Mouse (Mus musculus): ENCODE measurements around the gene Cdkn3.
"Not testable (repeated sequence)": the region's sequence is repeated elsewhere in the genome, so short reads cannot be mapped to it uniquely, and the experiment has no call there.

Cdkn3 gene

DNA sequence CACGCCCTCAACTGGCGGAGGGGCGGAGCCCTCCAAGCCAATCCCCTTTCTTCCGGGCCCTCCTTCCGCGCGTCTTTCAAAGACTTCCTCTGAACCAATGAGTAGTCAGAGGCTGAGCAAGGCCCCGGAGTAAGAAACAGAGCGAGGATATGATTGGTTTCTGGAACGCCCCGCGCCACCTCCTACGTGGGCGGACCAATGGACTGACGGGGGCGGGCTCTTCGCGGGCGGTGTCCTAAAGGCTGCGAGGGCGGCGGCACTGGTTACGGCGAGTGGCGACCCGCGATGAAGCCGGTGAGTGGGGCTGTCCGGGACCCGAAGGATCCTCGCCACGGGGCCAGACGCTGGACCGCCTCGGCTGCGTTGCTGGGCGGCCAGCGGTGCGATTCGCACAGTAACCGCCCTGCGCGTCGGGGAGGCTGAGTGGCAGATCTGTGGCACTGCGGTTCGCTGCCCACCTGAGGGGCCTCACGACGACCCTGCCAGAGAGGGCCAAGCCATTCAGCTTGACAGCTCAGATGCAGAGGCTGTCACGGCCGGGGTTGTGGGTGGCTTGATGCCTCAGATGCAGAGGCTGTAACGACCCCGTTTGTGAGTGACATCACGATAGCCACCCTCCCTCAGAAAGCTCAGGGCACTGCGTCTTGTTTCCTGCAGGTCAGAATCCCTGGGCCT lies at the start of gene Cdkn3:
Gene Cdkn3, plus strand, starts transcription at position 187 of the 675 bp plus-strand sequence.
- peak; percentile 95 to 96 for DNase-seq

- no peak for DNase-seq
Observed at GRCm38 (mm10) chr14:46718483-46718922, 41.8 kb upstream of the Cdkn3 start.

DNA sequence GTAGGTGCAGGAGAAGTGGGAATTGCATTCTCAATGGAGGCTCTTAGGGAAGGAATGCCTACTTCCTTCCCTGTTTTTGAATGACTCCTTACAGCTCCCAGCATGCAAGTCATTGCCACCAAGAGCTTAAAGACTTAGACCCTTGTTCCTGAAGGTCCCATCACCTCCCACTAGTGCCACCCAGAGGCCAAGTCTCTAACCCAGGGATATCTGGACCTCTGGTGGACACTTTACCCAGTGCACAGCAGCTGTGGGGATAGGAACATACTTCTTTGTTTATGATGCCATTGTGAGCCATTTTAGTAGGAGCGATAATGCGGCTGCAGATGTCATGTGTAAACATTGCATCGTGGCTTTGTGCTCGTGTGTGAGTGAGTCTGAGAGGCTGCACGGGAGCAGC lies 38.3 kb upstream of the Cdkn3 start:
- no peak for DNase-seq

GRCm38 (mm10) chr14:46723828-46724227 lies 36.5 kb upstream of the Cdkn3 start:
- DNase-seq, result no peak

- no peak for DNase-seq
Observed at GRCm38 (mm10) chr14:46724941-46725340, 35.4 kb upstream of the Cdkn3 start.

- peak; percentile 59 to 62 for DNase-seq
Observed at GRCm38 (mm10) chr14:46725743-46726142, 34.6 kb upstream of the Cdkn3 start.

DNA sequence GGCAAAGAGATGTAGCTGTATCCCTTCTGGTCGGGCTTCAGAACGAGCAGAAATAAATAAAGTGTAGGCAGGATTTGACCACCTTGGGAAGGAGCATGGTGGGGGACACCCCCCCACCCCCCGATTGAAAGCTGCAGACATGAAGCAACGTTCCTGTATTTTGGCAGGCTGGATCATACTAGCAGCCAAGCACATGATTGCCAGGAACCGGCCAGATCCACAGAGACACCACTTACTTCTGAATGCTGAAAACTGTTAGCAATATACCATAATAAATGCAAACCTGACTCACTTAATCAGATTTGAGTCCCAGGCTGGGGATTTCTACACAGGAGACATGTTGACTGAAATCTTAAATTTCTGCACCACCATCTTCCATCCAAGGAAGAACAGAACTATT lies 26.1 kb upstream of the Cdkn3 start:
- no peak for DNase-seq

GRCm38 (mm10) chr14:46734761-46735455 lies 25.4 kb upstream of the Cdkn3 start:
- no peak for DNase-seq

DNA sequence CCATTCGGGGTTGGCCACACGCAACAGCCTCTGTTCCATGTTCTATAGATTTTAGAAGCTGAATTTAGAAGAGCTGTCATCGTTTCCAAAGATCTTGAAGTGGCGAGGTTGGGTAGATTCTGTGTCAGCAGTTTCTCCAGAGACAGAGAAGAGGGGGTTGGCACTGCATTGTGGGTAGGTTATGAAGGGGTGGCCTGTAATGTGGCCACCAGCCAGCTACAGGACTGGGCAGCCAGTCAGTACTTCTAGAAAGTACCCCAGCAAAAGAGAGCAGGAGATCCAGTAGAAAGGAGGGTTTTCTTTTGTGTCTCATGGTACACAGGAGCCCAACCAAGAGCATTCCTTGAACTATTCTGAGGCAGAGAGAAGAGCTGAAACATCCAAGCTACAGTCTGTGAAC lies 24.0 kb upstream of the Cdkn3 start:
- no peak for DNase-seq

DNA sequence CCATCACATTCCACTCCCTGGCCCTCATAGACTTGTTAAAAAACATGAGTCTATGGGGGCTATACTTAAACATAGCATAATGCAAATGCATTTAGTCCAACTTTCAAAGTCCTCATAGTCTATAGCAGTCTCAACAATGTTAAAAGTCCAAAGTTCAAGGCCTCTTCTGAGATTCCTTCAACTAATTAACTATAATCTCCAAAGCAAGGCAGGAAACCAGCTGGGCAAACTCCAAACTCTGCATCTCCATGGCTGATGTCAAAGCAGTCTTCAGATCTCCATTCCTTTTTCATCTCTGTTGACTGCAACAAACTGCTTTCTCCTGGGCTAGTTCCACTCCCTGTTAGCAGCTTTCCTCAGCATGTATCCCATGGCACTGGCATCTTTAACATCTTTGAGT lies 23.0 kb upstream of the Cdkn3 start:
- not testable (repeated sequence) for DNase-seq

- DNase-seq, result no peak
Observed at GRCm38 (mm10) chr14:46742674-46743073, 17.7 kb upstream of the Cdkn3 start.

DNA sequence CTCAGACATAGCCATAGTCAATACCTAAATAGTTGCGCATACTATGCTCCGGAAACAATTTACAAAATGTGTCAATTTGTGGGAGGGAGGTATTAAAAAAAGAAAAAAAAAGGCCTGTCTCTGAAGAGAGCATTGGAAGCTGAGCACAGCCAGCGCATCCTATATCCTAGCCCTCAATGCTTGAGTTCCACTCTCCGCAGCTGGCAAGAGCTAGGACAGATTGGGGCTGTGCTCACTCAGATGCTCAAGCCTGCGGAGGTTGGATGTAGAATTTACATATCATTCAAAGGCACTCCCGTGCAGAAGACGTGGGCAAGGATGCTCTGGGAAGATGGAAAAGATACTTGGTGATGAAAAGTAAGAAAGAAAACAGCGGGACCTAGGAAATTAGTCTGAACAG lies 14.9 kb upstream of the Cdkn3 start:
- no peak for DNase-seq

GRCm38 (mm10) chr14:46754371-46754770 lies 6.0 kb upstream of the Cdkn3 start:
- not testable (repeated sequence) for DNase-seq

- no peak for DNase-seq
Observed at GRCm38 (mm10) chr14:46755851-46756250, 4.5 kb upstream of the Cdkn3 start.

DNA sequence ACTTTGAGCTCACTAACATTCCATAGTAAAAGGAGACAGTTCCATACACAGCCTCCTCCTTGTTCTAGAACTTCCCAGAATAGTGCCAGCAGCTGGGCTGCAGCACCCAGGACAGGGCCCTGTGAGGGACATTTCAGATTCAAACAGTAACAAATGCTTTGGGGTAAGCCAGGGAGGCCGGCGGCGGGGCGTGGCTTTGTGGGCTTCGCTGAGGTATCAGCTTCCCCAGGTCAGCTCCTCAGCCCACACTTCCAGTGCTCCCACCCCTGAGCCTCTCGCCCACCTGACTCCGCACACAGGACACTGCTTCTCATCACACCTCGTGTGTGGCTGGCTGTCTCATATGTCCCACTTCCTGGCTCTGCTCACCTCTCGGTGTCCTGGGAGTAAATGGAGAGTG lies 2.6 kb upstream of the Cdkn3 start:
- no peak for DNase-seq

DNA sequence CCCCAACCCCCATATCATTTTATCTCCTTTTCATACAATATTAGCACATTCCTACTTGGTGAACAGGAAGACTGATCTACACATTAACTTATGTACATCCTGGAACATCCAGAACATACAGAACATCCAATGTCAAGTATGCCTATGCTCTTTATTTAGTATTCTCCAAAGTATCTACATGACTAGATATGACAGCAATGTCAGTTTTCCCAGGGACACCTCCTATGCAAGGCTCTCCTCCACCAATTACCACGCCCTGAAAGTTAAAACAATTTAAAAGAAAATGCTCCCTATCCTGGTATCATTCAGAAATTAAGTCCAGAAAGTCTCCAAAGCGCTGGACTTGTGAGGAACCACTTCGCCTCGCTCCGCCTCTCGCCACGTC lies 379 bp upstream of the Cdkn3 start:
- no peak for DNase-seq

- peak; percentile 6 to 7 for DNase-seq
Observed at GRCm38 (mm10) chr14:46761186-46761585, 845 bp downstream of the Cdkn3 start.

GRCm38 (mm10) chr14:46767116-46767515 lies 6.8 kb downstream of the Cdkn3 start:
- DNase-seq, result no peak

GRCm38 (mm10) chr14:46770036-46770435 lies 9.7 kb downstream of the Cdkn3 start:
- DNase-seq, result no peak

- no peak for DNase-seq
Observed at GRCm38 (mm10) chr14:46778756-46779155, 18.4 kb downstream of the Cdkn3 start.

GRCm38 (mm10) chr14:46779217-46779616 lies 18.9 kb downstream of the Cdkn3 start:
- DNase-seq, result peak; percentile 55 to 57

GRCm38 (mm10) chr14:46781086-46781485 lies 20.7 kb downstream of the Cdkn3 start:
- DNase-seq, result no peak

DNA sequence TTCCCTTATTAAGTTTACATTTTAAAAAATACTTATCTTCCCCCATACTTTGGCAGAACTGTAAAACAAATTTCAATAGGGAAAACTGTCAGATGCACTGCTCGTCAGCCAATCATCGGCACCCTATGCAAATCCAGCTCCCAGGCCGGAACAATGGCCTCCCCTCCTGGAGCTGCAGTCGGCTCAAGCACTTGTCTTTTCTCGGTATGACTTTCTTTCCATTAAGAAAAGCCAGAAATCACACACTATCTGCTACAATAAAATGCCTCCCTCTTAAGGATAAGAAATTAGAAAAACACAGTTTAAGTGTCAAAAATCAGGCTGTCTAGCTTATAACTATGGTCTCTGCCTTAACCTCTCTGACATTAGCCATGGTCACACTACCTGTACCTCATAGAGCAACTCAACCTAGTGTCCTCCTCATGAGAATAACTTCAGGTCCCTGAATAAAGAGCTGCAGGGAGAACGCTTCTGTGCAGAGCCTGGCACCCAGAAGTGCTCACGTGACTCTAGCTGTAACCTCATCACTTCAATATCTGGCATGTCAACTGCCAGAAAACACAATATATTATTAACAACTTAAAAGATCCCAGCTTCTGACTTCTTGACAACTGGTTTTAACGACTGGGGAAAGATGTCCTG lies 22.0 kb downstream of the Cdkn3 start:
- no peak for DNase-seq

DNA sequence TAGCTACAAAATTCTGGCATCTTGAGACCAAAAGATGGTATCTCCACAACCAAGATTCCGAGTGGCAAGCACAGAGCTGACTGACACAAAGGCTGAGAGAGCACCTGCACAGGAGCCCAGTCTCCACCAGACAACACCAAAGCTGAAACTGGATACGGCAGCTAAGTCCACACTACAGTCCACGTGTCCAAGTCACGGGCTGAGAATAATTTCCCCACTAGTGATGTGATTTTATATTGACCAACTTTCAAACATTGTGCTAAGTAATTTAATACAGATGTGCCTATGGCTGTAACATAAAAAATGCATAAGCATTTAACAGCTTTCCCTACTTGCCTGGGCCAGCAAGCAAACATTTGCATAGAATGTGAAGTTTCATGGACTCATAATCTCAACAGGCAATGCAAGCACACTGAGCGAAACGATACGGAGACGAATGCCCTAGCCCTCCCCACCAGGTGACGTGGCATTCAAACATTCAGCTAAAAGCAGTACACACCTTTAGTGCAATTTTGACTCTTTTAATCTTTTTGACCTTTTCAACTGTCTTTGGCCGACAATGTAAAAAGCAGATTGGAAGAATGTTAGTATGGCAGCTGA lies 23.1 kb downstream of the Cdkn3 start:
- DNase-seq, result no peak
